Mouse (Mus musculus) stomach, embryonic 14.5 days (tissue): ENCODE measurements around the gene Gpx3. TPM values are rescaled to one million over a fixed set of nuclear protein-coding genes. Genes with fewer than 3 reads are reported as not detected.
A peak's percentile ranks its signal among the peaks of the same experiment; 100 is the strongest.

ENCODE experiments used
- ATAC-seq: fragments of 200-750 bp; cut with Nextera tagmentation; 2 replicates; pipeline ENCODE4 v1.8.0; 2017; ENCODE audit warnings: low read depth, moderate TSS enrichment; ENCODE audit not compliant: insufficient number of reproducible peaks, insufficient read depth, low FRiP score
- H3K27ac ChIP-seq: fragments of 300-500 bp; sonication (generic); 2 replicates; pipeline ENCODE4 v1.5.1; 2014; ENCODE audit warnings: mild to moderate bottlenecking, low read length, moderate library complexity, mixed read lengths
- H3K27me3 ChIP-seq: fragments of 300-500 bp; sonication (generic); 2 replicates; pipeline ENCODE4 v1.6.1; 2014; ENCODE audit warnings: low read length, control low read depth, mixed read lengths; ENCODE audit not compliant: control insufficient read depth, insufficient read depth
- H3K36me3 ChIP-seq: fragments of 300-500 bp; sonication (generic); 2 replicates; pipeline ENCODE4 v1.6.1; 2014; ENCODE audit warnings: mild to moderate bottlenecking, control low read depth, low read length, moderate library complexity, mixed read lengths; ENCODE audit not compliant: control insufficient read depth, insufficient read depth
- H3K4me1 ChIP-seq: fragments of 300-500 bp; sonication (generic); 2 replicates; pipeline ENCODE4 v1.6.1; 2014; ENCODE audit warnings: low read length, control low read depth, mixed read lengths; ENCODE audit not compliant: control insufficient read depth, insufficient read depth
- H3K4me2 ChIP-seq: fragments of 300-500 bp; sonication (generic); replicated peaks from 2 replicates; pipeline ENCODE4 v1.6.1; 2014; ENCODE audit warnings: low read depth, low read length, control low read depth
- H3K4me3 ChIP-seq: fragments of 300-500 bp; sonication (generic); 2 replicates; pipeline ENCODE4 v1.5.1; 2014; ENCODE audit warnings: low read depth, low read length, control low read depth
- H3K9ac ChIP-seq: fragments of 300-500 bp; sonication (generic); replicated peaks from 2 replicates; pipeline ENCODE4 v1.6.1; 2014; ENCODE audit warnings: low read depth, mild to moderate bottlenecking, control low read depth, low read length, moderate library complexity, mixed read lengths
- H3K9me3 ChIP-seq: fragments of 300-500 bp; sonication (generic); 2 replicates; pipeline ENCODE4 v1.6.1; 2016; ENCODE audit warnings: low read depth, low read length, control low read depth; ENCODE audit not compliant: control insufficient read depth
- WGBS: fragments of 180-500 bp; shearing (Covaris S2); extraction: QIAGEN DNeasy Blood & Tissue Kit; methylation state at CpG from one replicate; pipeline ENCODE4 v1.1.7; 2014; 5-methylcytosine and 5-hydroxymethylcytosine counted together
- polyA plus RNA-seq: library from polyadenylated mRNA; unstranded; fragments of >200 nt; fragmentation: Nextera tagmentation; extraction: Ambion mirVana; gene quantifications from 2 replicates; pipeline ENCODE4 v1.2.1, GENCODE M21; 2014

Gene Gpx3
- polyA plus RNA-seq, 1 experiment from 2014 or later = 202 TPM

DNA sequence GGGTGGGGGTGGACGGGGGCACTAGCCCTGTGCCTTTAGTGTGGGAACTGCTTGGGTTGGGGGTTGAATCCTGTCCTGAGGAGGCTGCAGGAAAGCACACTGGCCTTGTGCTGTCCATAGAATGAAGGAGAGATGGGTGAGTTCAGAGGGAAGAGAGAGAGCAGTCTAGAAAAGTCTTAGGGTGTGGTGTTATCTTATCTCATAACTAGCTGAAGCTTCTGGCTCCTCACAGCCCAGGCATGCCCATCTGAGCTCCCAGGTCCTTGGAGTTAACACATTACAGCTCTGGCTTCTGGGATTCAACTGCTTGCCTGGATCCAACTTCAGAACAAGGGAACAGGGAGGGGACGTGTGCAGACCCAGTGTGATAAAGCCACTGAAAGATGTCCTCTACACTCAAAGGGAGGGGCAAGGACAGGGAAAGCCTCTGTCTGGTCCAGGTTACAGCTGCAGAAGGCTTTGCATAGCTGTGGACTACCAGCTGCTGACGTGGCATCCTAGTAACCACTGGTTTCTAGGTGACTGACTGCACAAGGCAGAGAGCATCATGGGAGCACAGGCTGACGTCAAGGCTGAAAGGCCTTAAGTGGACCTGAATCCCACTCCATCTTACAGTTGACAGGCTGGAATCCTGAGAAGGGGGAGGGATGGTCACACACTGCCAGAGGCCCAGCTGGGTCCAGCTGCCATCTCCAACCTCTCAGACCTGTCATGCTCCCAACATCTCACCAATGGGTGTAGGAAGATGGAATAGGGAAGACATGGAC, 1.9 kb downstream of the Gpx3 start:
- H3K4me3 ChIP-seq = no peak overlapping the region
- peaks cover 1% of the 10 kb centered on the region; the same call in 1 of the 2 replicates for H3K36me3 ChIP-seq
- 24% methylated on average over 4 of the region's 4 CpGs for WGBS
- no peaks in the 10 kb centered on the region for H3K9me3 ChIP-seq
- H3K4me2 ChIP-seq = peak overlapping the region; percentile 73
- peak; percentile 75; the same call in 1 of the 2 replicates for ATAC-seq
- H3K27me3 ChIP-seq = no peaks in the 10 kb centered on the region
- H3K9ac ChIP-seq = no peak overlapping the region
- peaks cover 11% of the 10 kb centered on the region; the same call in 1 of the 2 replicates for H3K4me1 ChIP-seq
- 0 out of 2 replicates have a peak overlapping the region, but pooled peaks have one; percentile 27 for H3K27ac ChIP-seq

DNA sequence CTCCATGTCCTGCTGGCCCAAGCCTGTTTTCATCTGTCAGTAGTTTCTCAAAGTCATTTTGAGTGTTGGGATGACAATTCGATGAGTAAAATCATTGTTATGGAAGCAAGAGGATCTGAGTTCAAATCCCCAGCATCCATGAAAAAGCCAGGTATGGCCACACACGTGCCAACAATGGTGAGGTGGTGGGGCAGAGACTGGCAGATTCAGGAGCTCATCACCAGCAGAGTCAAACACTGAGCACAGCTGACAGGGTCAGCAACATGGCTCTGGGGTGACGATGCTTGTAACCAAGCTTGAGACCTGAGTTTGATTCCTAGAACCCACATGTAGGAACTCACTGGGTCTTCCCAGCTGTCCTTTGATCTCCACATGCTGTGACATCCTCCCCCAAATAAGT, 2.8 kb downstream of the Gpx3 start:
- H3K27ac ChIP-seq = no peak overlapping the region
- WGBS = 91% methylated on average over 3 of the region's 3 CpGs
- no peak for ATAC-seq

DNA sequence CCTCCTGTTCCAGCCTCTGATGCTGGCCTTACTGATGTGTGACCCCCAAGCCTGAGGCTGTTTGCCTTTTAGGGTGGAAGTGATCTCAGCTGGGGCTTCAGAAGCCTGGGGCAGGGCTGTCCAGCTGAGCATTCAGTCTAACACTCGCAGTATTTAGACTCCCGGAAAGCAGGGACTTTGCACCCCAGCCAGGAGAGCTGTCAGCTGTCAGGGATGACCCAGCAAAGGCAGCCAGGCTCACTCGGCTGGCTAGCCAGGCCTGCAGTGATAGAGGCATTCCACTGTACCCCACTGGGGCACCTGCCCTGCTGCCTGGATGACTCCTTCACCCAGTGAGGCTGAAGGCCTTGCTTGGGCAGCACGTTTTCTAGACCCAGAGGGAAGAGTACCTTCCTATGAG, 3.7 kb downstream of the Gpx3 start:
- H3K27ac ChIP-seq = no peak overlapping the region
- no peak for ATAC-seq
- peaks cover 17% of the 10 kb centered on the region for H3K36me3 ChIP-seq
- H3K4me3 ChIP-seq = no peak overlapping the region
- no peaks in the 10 kb centered on the region for H3K27me3 ChIP-seq
- H3K9ac ChIP-seq = no peak overlapping the region
- H3K9me3 ChIP-seq = no peaks in the 10 kb centered on the region
- no peak overlapping the region for H3K4me2 ChIP-seq
- H3K4me1 ChIP-seq = peaks cover 11% of the 10 kb centered on the region; the same call in 1 of the 2 replicates
- 55% methylated on average over 4 of the region's 4 CpGs for WGBS

More for the DNA sequence above, 2.8 kb downstream of the Gpx3 start:
- H3K9ac ChIP-seq = no peak overlapping the region
- no peak overlapping the region for H3K4me2 ChIP-seq
- no peak overlapping the region for H3K4me3 ChIP-seq
- H3K36me3 ChIP-seq = peaks cover 10% of the 10 kb centered on the region
- H3K27me3 ChIP-seq = no peaks in the 10 kb centered on the region
- H3K4me1 ChIP-seq = peaks cover 11% of the 10 kb centered on the region; the same call in 1 of the 2 replicates
- no peaks in the 10 kb centered on the region for H3K9me3 ChIP-seq

DNA sequence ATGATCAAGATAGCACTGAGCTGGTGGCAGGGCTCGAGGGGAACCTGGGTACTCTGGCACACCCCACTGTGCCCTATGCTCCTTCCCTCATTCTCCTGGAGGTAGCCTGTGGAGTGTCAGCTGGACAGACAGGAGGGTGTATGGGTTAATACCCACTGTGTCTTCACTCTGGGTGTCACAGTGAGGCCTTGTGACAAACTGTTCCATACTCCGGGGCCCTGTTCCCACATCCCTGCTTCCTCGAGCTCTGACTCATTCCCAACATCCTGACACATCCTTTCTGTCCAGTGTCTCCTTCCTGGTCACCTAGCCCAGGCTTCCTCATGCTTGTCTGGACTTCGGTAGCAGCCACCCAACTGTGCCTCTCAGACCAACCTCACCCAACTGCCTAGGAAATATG, 4.2 kb downstream of the Gpx3 start:
- H3K4me1 ChIP-seq = peaks cover 11% of the 10 kb centered on the region; the same call in 1 of the 2 replicates
- H3K27me3 ChIP-seq = no peaks in the 10 kb centered on the region
- H3K9me3 ChIP-seq = no peaks in the 10 kb centered on the region
- no peak for ATAC-seq
- 72% methylated on average over 4 of the region's 4 CpGs for WGBS
- H3K4me3 ChIP-seq = no peak overlapping the region
- H3K27ac ChIP-seq = no peak overlapping the region
- no peak overlapping the region for H3K9ac ChIP-seq
- H3K36me3 ChIP-seq = peaks cover 22% of the 10 kb centered on the region
- H3K4me2 ChIP-seq = no peak overlapping the region

DNA sequence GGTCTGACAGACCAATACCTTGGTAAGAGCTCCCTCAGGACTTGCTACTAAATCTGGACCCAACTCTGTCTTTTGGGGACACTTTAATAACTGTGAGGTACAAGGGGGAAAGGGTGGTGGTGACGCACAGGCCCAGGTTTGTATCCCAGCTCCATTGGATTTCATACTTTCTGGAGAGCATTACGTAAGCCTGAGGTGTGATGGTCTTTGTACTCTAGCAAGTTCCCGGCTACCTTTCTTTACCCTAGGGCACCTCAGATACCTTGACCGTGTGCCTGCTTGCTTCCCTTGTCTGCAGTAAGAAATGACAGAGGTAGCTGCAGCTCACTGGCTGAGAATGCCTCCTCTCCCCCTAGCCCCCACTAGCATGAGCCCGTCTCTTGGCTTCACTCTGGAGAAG, 5.0 kb downstream of the Gpx3 start:
- H3K27me3 ChIP-seq = no peaks in the 10 kb centered on the region
- no peak for ATAC-seq
- H3K4me3 ChIP-seq = no peak overlapping the region
- H3K27ac ChIP-seq = no peak overlapping the region
- H3K4me1 ChIP-seq = peaks cover 11% of the 10 kb centered on the region; the same call in 1 of the 2 replicates
- no peak overlapping the region for H3K4me2 ChIP-seq
- peaks cover 23% of the 10 kb centered on the region for H3K36me3 ChIP-seq
- H3K9ac ChIP-seq = no peak overlapping the region
- 81% methylated on average over 5 of the region's 5 CpGs for WGBS
- no peaks in the 10 kb centered on the region for H3K9me3 ChIP-seq

DNA sequence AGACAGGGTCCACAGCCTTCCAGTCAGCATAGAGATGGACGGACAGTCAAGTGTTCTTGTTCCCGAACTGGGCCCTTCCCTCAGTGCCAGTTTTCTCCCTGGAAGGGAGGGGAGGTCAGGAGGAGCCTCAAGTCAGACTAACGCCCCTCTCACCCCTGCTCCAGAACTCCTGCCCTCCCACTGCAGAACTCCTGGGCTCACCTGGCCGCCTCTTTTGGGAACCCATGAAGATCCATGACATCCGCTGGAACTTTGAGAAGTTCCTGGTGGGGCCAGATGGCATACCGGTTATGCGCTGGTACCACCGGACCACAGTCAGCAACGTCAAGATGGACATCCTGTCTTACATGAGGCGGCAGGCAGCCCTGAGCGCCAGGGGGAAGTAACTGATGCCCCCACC, 7.0 kb downstream of the Gpx3 start:
- H3K9ac ChIP-seq = no peak overlapping the region
- H3K4me2 ChIP-seq = no peak overlapping the region
- no peaks in the 10 kb centered on the region for H3K9me3 ChIP-seq
- no peaks in the 10 kb centered on the region for H3K4me1 ChIP-seq
- no peak overlapping the region for H3K4me3 ChIP-seq
- no peak for ATAC-seq
- 93% methylated on average over 11 of the region's 11 CpGs for WGBS
- H3K36me3 ChIP-seq = peaks cover 26% of the 10 kb centered on the region
- no peak overlapping the region for H3K27ac ChIP-seq
- no peaks in the 10 kb centered on the region for H3K27me3 ChIP-seq

DNA sequence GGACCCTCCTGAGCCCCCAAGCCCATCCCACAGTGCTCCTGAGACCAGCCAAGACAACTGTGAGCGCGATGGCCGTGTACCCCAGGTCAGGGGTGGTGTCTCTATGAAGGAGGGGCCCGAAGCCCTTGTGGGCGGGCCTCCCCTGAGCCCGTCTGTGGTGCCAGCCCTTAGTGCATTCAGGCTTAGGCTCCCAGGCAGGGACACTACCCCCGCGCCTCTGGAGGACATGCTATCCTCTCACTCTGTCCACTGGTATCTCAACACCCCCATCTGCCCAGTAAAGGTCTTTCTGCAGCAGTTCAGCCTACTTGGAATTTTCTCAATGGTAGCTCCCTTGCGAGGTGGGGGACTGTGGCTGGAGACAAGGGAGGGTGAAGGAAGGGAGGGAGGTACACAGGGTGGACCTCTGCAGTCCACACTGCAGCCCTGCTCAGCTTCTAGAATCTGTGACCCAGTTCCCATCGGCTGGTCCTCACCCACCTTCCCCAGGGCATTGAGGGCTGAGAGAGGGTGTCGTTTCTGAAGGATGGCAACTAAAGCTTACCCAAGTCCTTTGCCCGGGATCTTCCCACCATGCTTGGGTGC, 7.9 kb downstream of the Gpx3 start:
- no peaks in the 10 kb centered on the region for H3K4me1 ChIP-seq
- no peak overlapping the region for H3K27ac ChIP-seq
- no peak overlapping the region for H3K4me3 ChIP-seq
- H3K9me3 ChIP-seq = no peaks in the 10 kb centered on the region
- peaks cover 35% of the 10 kb centered on the region for H3K36me3 ChIP-seq
- H3K27me3 ChIP-seq = no peaks in the 10 kb centered on the region
- no peak overlapping the region for H3K9ac ChIP-seq
- 90% methylated on average over 12 of the region's 12 CpGs for WGBS
- H3K4me2 ChIP-seq = no peak overlapping the region
- no peak for ATAC-seq

DNA sequence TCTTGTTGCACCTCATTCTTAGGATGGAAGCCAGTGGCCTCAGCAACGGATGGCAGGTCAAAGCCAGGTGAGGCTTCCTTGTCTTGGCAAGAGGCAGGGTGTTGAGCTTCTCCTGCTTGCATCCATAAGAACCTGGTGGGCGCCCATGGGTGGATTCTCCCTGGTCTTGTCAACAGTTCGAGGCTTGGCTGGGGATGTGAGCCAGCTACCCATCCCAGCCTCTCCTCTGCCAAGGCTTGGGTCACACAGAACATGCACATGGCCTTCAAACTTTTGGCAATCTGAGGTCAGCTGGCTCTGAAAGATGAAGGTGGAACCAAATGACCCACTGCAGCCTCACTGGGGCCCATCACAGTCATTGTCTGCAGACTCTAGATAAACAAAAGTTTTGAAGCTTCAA, 8.9 kb downstream of the Gpx3 start:
- H3K4me2 ChIP-seq = no peak overlapping the region
- no peaks in the 10 kb centered on the region for H3K9me3 ChIP-seq
- H3K4me1 ChIP-seq = no peaks in the 10 kb centered on the region
- H3K36me3 ChIP-seq = peaks cover 37% of the 10 kb centered on the region
- no peak for ATAC-seq
- WGBS = 96% methylated on average over 3 of the region's 3 CpGs
- H3K27ac ChIP-seq = no peak overlapping the region
- H3K27me3 ChIP-seq = no peaks in the 10 kb centered on the region
- H3K9ac ChIP-seq = no peak overlapping the region
- H3K4me3 ChIP-seq = no peak overlapping the region
